Mouse (Mus musculus) small intestine, adult 2 months (tissue): ENCODE data around the gene Phpt1. TPM values are rescaled to one million over a fixed set of nuclear protein-coding genes. Genes with fewer than 3 reads are reported as not detected.

Source experiments
- H3K27ac ChIP-seq: fragments of 200-500 bp; 2 replicates; pipeline ENCODE4 v1.5.1; 2012; ENCODE audit warnings: low read depth, low read length, control low read depth, inconsistent platforms; ENCODE audit not compliant: insufficient read depth
- H3K27me3 ChIP-seq: fragments of 200-500 bp; 2 replicates; pipeline ENCODE4 v1.6.1; 2012; ENCODE audit warnings: mild to moderate bottlenecking, moderate library complexity, low read length, inconsistent platforms; ENCODE audit not compliant: control insufficient read depth, insufficient read depth
- H3K36me3 ChIP-seq: fragments of 200-500 bp; 2 replicates; pipeline ENCODE4 v1.6.1; 2012; ENCODE audit warnings: mild to moderate bottlenecking, low read length, control low read depth, inconsistent platforms; ENCODE audit not compliant: control insufficient read depth, insufficient read depth
- H3K4me1 ChIP-seq: fragments of 200-500 bp; 2 replicates; pipeline ENCODE4 v1.6.1; 2012; ENCODE audit warnings: low read length, inconsistent platforms, mixed read lengths; ENCODE audit not compliant: control insufficient read depth, insufficient read depth, insufficient read length
- H3K4me3 ChIP-seq: fragments of 200-500 bp; 2 replicates; pipeline ENCODE4 v1.5.1; 2012; ENCODE audit warnings: low read depth, mild to moderate bottlenecking, control low read depth, inconsistent platforms, low read length, moderate library complexity
- CTCF ChIP-seq: fragments of 200-500 bp; IDR thresholded peaks from 2 replicates; pipeline ENCODE4 v1.5.1; 2012; ENCODE audit warnings: low read depth, mild to moderate bottlenecking, control low read depth, inconsistent platforms, low read length, moderate library complexity, mixed read lengths; ENCODE audit not compliant: insufficient replicate concordance, insufficient read length; ENCODE audit errors: extremely low read depth
- POLR2A ChIP-seq: fragments of 200-500 bp; IDR thresholded peaks from 2 replicates; pipeline ENCODE4 v1.6.1; 2012; ENCODE audit warnings: low read depth, mild to moderate bottlenecking, control low read depth, inconsistent platforms, low read length, moderate library complexity
- WGBS: fragments of 180-500 bp; shearing (Covaris S2); methylation state at CpG from one replicate; pipeline ENCODE4 v1.1.7; 2018; 5-methylcytosine and 5-hydroxymethylcytosine counted together
- polyA plus RNA-seq: library from polyadenylated mRNA; depleted of rRNA; stranded (reverse); fragments of >200 nt; gene quantifications from 2 replicates; pipeline ENCODE4 v1.2.3, GENCODE M21; 2012; rRNA removed

Gene Phpt1
- 15.8 and 29.7 TPM in 2 replicates for polyA plus RNA-seq

- WGBS, result under 1% methylated on average over 44 of the region's 45 CpGs
- Histone ChIP-seq H3K4me3 (peak within 1 kb of the TSS; percentile 72), H3K27ac (peak within 1 kb of the TSS; percentile 68), H3K4me1 (peaks cover 27% of the 10 kb centered on the region), H3K27me3 (peaks cover 31% of the 10 kb centered on the region), H3K36me3 (no peaks in the 10 kb centered on the region)
- TF ChIP-seq CTCF (no peak), POLR2A (peak; percentile 61; the same call in 1 of the 2 replicates)
These were observed at the start of gene Phpt1, which contains the start of gene Mamdc4 for GRCm38 (mm10) chr2:25574579-25575431. Phpt1 (minus strand) TSS chr2:25575224. Mamdc4 (minus strand) TSS chr2:25574845.

- Histone ChIP-seq H3K4me3 (peak within 1 kb of the TSS; percentile 68), H3K27me3 (peaks cover 3% of the 10 kb centered on the region; the same call in 1 of the 2 replicates), H3K27ac (peak within 1 kb of the TSS; percentile 44), H3K36me3 (no peaks in the 10 kb centered on the region), H3K4me1 (no peaks in the 10 kb centered on the region; the same call in 1 of the 2 replicates)
- TF ChIP-seq POLR2A (no peak; the same call in 1 of the 2 replicates), CTCF (peak; percentile 76)
- 5% methylated on average over 34 of the region's 34 CpGs for WGBS
These were observed 46.5 kb upstream of the Phpt1 start, which contains the start of gene Tmem141 for GRCm38 (mm10) chr2:25621229-25622200. Tmem141 (minus strand) TSS chr2:25622005.

DNA sequence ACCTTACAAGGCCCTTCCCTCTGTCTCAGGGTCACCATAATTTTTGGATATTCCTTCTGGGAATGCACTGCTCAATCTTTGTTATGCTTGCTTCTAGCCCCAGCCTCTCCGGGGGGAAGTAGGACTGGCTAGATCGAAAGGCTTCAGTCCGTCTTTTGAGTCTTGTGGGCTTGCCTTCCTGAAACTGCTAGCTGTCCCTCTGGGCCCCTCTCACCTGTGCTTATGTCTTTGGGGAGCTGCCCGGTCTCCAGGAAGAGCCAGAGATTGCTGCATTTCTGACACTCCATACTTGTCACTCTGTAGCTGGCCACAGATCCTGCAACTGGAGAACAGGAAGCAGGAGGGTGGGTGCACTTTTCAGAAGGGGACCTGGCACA is 45.8 kb upstream of the Phpt1 start:
- Histone ChIP-seq H3K4me3 (no peak overlapping the region), H3K27me3 (peaks cover 10% of the 10 kb centered on the region), H3K4me1 (no peaks in the 10 kb centered on the region; the same call in none of the 2 replicates), H3K36me3 (no peaks in the 10 kb centered on the region), H3K27ac (no peak overlapping the region)
- TF ChIP-seq POLR2A, result no peak
- no peak for TF ChIP-seq CTCF
- 88% methylated on average over 4 of the region's 4 CpGs for WGBS

GRCm38 (mm10) chr2:25620386-25620785 is 45.4 kb upstream of the Phpt1 start:
- no peak for TF ChIP-seq POLR2A
- TF ChIP-seq CTCF, result no peak
- Histone ChIP-seq H3K27me3 (peaks cover 14% of the 10 kb centered on the region), H3K4me1 (no peaks in the 10 kb centered on the region; the same call in none of the 2 replicates), H3K4me3 (no peak overlapping the region), H3K36me3 (no peaks in the 10 kb centered on the region), H3K27ac (no peak overlapping the region)
- WGBS, result 82% methylated on average over 6 of the region's 6 CpGs

DNA sequence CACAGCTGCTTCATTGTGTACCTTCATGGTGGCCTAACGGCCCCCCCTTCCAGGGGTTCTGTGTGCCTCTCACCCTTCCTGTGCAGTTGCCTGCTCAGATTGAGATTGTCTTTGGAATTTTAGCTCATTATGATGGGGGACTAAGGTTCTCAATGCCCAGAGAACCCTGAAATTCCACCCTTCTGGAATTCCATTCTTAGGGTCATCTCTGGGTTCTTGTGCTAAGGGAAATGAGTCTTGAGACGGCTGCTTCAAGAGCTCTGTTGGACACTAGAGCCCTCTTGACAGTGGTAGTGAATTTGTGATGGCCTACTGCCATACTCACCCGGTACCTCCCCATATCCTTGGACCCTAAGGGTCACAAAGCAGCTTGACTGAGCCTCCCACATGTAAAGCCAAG is 42.6 kb upstream of the Phpt1 start, which contains the start of gene Ccdc183:
TSS of gene Ccdc183 (minus strand) at position 101 of the 400 bp plus-strand sequence.
- 85% methylated on average over 3 of the region's 3 CpGs for WGBS
- Histone ChIP-seq H3K36me3 (no peaks in the 10 kb centered on the region), H3K4me3 (no peak within 1 kb of the TSS), H3K27ac (no peak within 1 kb of the TSS), H3K4me1 (no peaks in the 10 kb centered on the region; the same call in none of the 2 replicates), H3K27me3 (peaks cover 14% of the 10 kb centered on the region)
- no peak for TF ChIP-seq CTCF

DNA sequence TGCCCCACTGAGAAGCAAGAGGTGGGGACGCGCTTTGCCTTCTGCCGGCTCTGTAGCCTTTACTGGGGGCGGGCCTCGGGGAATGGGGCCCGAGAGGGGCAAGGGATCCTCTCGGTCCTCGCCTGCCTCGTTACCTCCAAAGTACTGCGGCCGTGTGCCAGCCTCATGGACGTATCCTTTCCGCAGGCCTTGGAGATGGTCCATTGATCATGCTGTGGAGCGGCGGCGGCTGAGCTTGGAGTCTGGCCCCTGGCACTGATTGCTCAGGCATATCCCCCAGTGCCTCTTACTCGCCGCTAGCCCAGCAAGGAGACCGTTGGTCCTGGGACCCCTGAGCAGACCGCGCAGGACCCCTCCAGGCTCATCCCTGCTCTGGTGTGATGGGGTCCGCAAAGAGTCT is 41.4 kb upstream of the Phpt1 start:
- 16% methylated on average over 22 of the region's 22 CpGs for WGBS
- Histone ChIP-seq H3K27ac (no peak overlapping the region), H3K27me3 (peaks cover 14% of the 10 kb centered on the region), H3K4me1 (no peaks in the 10 kb centered on the region; the same call in none of the 2 replicates), H3K4me3 (no peak overlapping the region), H3K36me3 (no peaks in the 10 kb centered on the region)
- TF ChIP-seq POLR2A, result no peak
- TF ChIP-seq CTCF, result no peak

GRCm38 (mm10) chr2:25608671-25609070 is 33.6 kb upstream of the Phpt1 start:
- Histone ChIP-seq H3K4me1 (peaks cover 7% of the 10 kb centered on the region; the same call in 1 of the 2 replicates), H3K27me3 (no peaks in the 10 kb centered on the region), H3K4me3 (peak overlapping the region; percentile 99), H3K36me3 (no peaks in the 10 kb centered on the region), H3K27ac (no peak overlapping the region)
- WGBS, result 30% methylated on average over 10 of the region's 10 CpGs
- TF ChIP-seq CTCF (no peak), POLR2A (no peak)
